Mouse (Mus musculus) liver, embryonic 13.5 days (tissue): ENCODE results near the gene Sart1. TPM values are rescaled to one million over a fixed set of nuclear protein-coding genes. Genes with fewer than 3 reads are reported as not detected.
A peak's percentile ranks its signal among the peaks of the same experiment; 100 is the strongest.

Experiments
- ATAC-seq: fragments of 200-750 bp; cut with Nextera tagmentation; 2 replicates; pipeline ENCODE4 v1.8.0; 2017; ENCODE audit warnings: low read depth, mild to moderate bottlenecking, moderate number of reproducible peaks, moderate library complexity
- DNase-seq: peaks from one replicate; pipeline ENCODE4 v3.0.0; 2022
- H3K27ac ChIP-seq: fragments of 300-500 bp; sonication (generic); 2 replicates; pipeline ENCODE4 v1.5.1; 2015; ENCODE audit warnings: moderate library complexity, mild to moderate bottlenecking, inconsistent platforms
- H3K27me3 ChIP-seq: fragments of 300-500 bp; sonication (generic); 2 replicates; pipeline ENCODE4 v1.6.1; 2015; ENCODE audit warnings: mild to moderate bottlenecking, inconsistent platforms
- H3K36me3 ChIP-seq: fragments of 300-500 bp; sonication (generic); 2 replicates; pipeline ENCODE4 v1.6.1; 2015; ENCODE audit warnings: mild to moderate bottlenecking, inconsistent platforms
- H3K4me1 ChIP-seq: fragments of 300-500 bp; sonication (generic); replicated peaks from 2 replicates; pipeline ENCODE4 v1.6.1; 2015; ENCODE audit warnings: inconsistent platforms
- H3K4me2 ChIP-seq: fragments of 300-500 bp; sonication (generic); 2 replicates; pipeline ENCODE4 v1.6.1; 2015; ENCODE audit warnings: inconsistent platforms, mild to moderate bottlenecking, moderate library complexity
- H3K4me3 ChIP-seq: fragments of 300-500 bp; sonication (generic); replicated peaks from 2 replicates; pipeline ENCODE4 v1.5.1; 2015; ENCODE audit warnings: mild to moderate bottlenecking, inconsistent platforms
- H3K9ac ChIP-seq: fragments of 300-500 bp; sonication (generic); 2 replicates; pipeline ENCODE4 v1.6.1; 2015; ENCODE audit warnings: mild to moderate bottlenecking, inconsistent platforms
- H3K9me3 ChIP-seq: fragments of 300-500 bp; sonication (generic); replicated peaks from 2 replicates; pipeline ENCODE4 v1.6.1; 2016; ENCODE audit warnings: inconsistent platforms
- WGBS: fragments of 180-500 bp; shearing (Covaris S2); methylation state at CpG from one replicate; pipeline ENCODE4 v1.1.7; 2015; ENCODE audit not compliant: insufficient replicate concordance; 5-methylcytosine and 5-hydroxymethylcytosine counted together
- polyA plus RNA-seq: library from polyadenylated mRNA; unstranded; fragments of >200 nt; fragmentation: Nextera tagmentation; extraction: Ambion mirVana; gene quantifications from 2 replicates; pipeline ENCODE4 v1.2.1, GENCODE M21; 2015

Sart1 gene
- polyA plus RNA-seq, 1 experiment from 2014 or later: 35.1 TPM

DNA sequence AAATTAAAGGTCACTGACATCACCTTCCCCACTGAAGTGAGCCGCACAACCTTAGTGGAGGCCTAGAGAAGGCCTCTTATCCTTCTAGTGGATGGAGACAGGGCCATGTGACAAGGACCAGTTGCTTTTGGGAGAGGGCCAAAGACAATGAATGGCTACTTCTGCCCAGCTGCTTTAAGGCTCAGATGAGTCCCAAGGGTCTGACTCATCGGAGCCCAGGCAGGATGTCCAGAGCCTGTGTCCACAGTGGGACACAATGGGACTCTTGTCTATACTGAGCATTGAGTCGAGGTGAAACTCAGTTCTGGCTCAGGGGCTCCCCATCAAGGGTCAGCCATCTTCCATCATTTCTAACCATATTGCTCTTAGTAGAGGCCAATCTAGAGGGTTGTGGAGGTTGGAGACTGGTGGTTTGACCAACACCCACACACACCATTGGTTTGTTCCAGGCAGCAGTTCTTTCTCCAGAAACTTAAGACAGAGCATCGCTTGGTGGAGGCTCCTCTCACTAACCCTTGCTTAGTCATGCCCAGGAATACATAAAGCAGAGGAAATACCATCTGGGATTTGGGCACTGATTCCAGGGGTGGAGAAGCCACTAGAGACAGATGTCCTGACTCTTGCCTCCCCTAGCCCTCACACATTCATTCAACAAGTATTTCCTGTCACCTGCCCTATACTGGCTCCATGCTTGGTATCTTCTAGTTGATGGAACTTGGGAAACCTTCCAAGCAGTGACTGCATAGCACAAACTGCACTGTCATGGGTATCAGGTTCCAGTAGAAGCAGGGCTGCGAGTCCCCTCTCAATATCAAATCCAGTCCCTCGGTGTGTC, 43.0 kb downstream of the Sart1 start:
- H3K9me3 ChIP-seq: no peaks in the 10 kb centered on the region
- H3K4me2 ChIP-seq: no peak overlapping the region
- no peaks in the 10 kb centered on the region for H3K27me3 ChIP-seq
- no peaks in the 10 kb centered on the region for H3K36me3 ChIP-seq
- H3K9ac ChIP-seq: no peak overlapping the region
- 59% methylated on average over 6 of the region's 6 CpGs for WGBS
- peaks cover 10% of the 10 kb centered on the region for H3K4me1 ChIP-seq
- no peak overlapping the region for H3K4me3 ChIP-seq
- no peak for DNase-seq
- H3K27ac ChIP-seq: no peak overlapping the region
- ATAC-seq: no peak

DNA sequence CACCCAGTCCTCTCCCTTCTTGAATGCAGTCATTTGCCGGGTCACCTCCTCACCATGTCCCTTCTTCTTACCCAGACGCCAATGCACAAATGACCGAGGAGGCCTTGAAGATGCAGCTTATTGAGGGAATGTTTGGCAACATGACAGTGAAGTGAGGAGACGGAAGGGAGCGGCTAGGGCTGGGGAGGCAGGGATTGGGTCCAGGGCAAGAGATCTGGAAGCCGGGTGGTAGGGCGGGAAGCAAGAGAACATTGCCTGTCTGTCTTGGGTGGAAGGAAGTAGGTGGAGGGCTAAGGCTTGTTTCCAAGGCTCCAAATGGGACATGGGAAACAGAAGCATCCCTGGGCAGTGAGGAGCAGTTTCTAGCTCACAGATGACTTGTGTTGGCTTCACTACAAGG, 47.1 kb downstream of the Sart1 start:
- no peak overlapping the region for H3K4me3 ChIP-seq
- no peak overlapping the region for H3K4me2 ChIP-seq
- WGBS: 81% methylated on average over 7 of the region's 7 CpGs
- no peaks in the 10 kb centered on the region for H3K36me3 ChIP-seq
- H3K9ac ChIP-seq: no peak overlapping the region
- ATAC-seq (no peak), DNase-seq (no peak)
- H3K9me3 ChIP-seq: no peaks in the 10 kb centered on the region
- H3K4me1 ChIP-seq: no peaks in the 10 kb centered on the region
- H3K27me3 ChIP-seq: no peaks in the 10 kb centered on the region
- no peak overlapping the region for H3K27ac ChIP-seq

DNA sequence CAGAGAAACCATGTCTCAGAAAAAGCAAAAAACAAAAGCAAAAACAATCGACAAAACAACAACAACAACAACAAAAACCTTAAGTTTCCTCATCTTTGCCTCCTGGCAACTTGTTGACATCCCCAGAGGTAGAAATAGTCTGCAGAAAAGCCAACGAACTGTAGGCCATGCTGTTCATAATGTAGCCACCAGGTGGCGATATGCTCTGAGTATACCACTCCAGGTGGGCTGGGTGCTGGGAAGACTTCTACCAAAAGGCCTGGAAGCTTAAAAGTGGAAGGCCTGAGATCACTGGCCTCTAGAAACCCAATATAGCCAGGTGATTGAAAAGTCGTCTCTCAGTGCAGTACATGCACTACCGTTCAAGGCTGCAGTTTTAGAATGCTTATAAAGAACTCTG, 50.5 kb downstream of the Sart1 start:
- no peak overlapping the region for H3K9ac ChIP-seq
- H3K36me3 ChIP-seq: no peaks in the 10 kb centered on the region
- H3K4me1 ChIP-seq: no peaks in the 10 kb centered on the region
- 16% methylated on average over 5 of the region's 5 CpGs for WGBS
- no peak for ATAC-seq
- DNase-seq: peak; percentile 51
- H3K4me3 ChIP-seq: no peak overlapping the region
- H3K4me2 ChIP-seq: no peak overlapping the region
- H3K9me3 ChIP-seq: no peaks in the 10 kb centered on the region
- H3K27me3 ChIP-seq: no peaks in the 10 kb centered on the region
- H3K27ac ChIP-seq: no peak overlapping the region

DNA sequence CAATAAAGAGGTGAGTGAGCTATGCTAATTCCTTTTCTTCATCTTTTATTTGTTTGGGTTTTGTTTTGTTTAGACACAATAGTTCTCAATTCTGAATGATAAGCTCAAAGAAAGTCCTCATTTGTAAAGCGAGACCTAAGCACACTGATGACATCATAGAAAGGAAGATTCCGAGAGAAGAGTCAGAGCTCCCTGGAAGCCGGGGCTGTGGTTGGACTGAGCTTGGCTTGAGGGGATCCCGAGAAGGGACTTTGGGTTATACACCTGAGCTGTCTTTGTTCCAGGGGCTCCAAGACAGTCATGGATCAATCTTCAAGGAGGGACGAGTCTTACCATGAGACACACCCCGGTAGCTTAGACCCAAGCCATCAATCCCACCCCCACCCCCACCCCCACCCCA, 53.1 kb downstream of the Sart1 start, which contains the start of gene Catsper1:
Catsper1 (plus strand) TSS at position 301 of the 400 bp plus-strand sequence.
- H3K4me3 ChIP-seq: no peak within 1 kb of the TSS
- no peak within 1 kb of the TSS for H3K4me2 ChIP-seq
- 69% methylated on average over 6 of the region's 6 CpGs for WGBS

DNA sequence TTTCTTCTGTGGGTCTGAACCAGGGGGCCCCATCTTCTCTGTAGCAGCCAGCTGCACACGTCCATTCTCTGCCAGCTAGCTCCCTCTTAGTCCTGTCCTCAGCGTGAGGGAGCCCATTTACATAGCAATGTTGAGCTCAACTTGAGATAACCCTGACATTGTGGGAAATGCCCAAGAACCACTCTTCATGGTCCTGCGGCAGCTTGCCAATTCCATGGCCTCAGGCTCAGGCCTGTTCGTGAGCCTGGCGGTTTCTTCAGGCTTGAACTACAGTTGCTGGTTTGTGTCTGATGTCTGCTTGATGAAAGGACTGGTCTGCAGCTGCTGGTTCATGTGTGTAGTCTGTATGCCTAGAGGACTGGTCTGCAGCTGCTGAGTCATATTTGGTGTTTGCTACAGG, 53.8 kb downstream of the Sart1 start:
- no peaks in the 10 kb centered on the region for H3K4me1 ChIP-seq
- H3K4me2 ChIP-seq: no peak overlapping the region
- H3K27ac ChIP-seq: no peak overlapping the region
- H3K9me3 ChIP-seq: no peaks in the 10 kb centered on the region
- DNase-seq (no peak), ATAC-seq (no peak)
- H3K36me3 ChIP-seq: no peaks in the 10 kb centered on the region
- 66% methylated on average over 5 of the region's 5 CpGs for WGBS
- H3K27me3 ChIP-seq: no peaks in the 10 kb centered on the region
- no peak overlapping the region for H3K9ac ChIP-seq
- no peak overlapping the region for H3K4me3 ChIP-seq

More for the DNA sequence above, 53.1 kb downstream of the Sart1 start, which contains the start of gene Catsper1:
- ATAC-seq (no peak), DNase-seq (no peak)
- no peaks in the 10 kb centered on the region for H3K36me3 ChIP-seq
- no peaks in the 10 kb centered on the region for H3K9me3 ChIP-seq
- H3K9ac ChIP-seq: no peak within 1 kb of the TSS
- H3K27ac ChIP-seq: no peak within 1 kb of the TSS
- H3K27me3 ChIP-seq: no peaks in the 10 kb centered on the region
- no peaks in the 10 kb centered on the region for H3K4me1 ChIP-seq

DNA sequence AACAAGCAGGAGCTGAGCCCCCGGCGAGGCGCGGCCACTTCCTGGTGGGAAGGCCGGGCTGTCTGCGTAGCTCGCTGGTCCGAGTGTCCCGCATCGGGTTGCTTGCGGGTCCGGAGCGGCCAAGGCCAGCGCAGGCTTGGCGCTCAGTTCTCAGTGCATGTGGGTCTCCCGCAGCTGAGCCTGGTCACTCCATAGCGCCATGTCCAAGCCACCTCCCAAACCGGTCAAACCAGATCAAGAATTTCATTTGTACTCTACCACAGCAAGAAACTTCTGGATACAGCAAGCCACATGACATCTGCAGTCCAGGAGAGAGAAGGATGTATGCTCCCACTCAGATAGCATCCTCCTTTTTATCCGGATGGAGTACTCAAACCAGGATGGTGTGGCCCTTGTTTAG, 60.5 kb downstream of the Sart1 start:
- H3K36me3 ChIP-seq: no peaks in the 10 kb centered on the region
- H3K4me1 ChIP-seq: no peaks in the 10 kb centered on the region
- WGBS: 68% methylated on average over 19 of the region's 19 CpGs
- H3K4me2 ChIP-seq: no peak overlapping the region
- ATAC-seq: no peak
- H3K27me3 ChIP-seq: no peaks in the 10 kb centered on the region
- H3K9me3 ChIP-seq: no peaks in the 10 kb centered on the region
- no peak overlapping the region for H3K9ac ChIP-seq
- no peak for DNase-seq
- no peak overlapping the region for H3K4me3 ChIP-seq
- no peak overlapping the region for H3K27ac ChIP-seq

Other genes with a start within 250 kb of the Sart1 start
- 7.7 and 10.4 TPM in 2 replicates for gene Pacs1, start 115.6 kb downstream of the Sart1 start, polyA plus RNA-seq
- gene Sf3b2, start 93.2 kb downstream of the Sart1 start, polyA plus RNA-seq: 157 TPM in 2 replicates
- gene Gal3st3, start 90.4 kb downstream of the Sart1 start, polyA plus RNA-seq: 0.15 and 0.17 TPM in 2 replicates
- gene Catsper1, start 53.0 kb downstream of the Sart1 start, polyA plus RNA-seq: not detected in 2 replicates
- gene Cst6, start 39.1 kb downstream of the Sart1 start, polyA plus RNA-seq: 0.34 and 0.39 TPM in 2 replicates
- 39.6 and 42.6 TPM in 2 replicates for gene Eif1ad, start 22.0 kb downstream of the Sart1 start, polyA plus RNA-seq
- gene Banf1, start 21.5 kb downstream of the Sart1 start, polyA plus RNA-seq: 337 and 338 TPM in 2 replicates
- 0.12 TPM in 1 of 2 replicates, not detected in the other for gene Tsga10ip, start 13.8 kb upstream of the Sart1 start, polyA plus RNA-seq
- 90.0 and 94.5 TPM in 2 replicates for gene Drap1, start 36.3 kb upstream of the Sart1 start, polyA plus RNA-seq
- 18.0 and 19.0 TPM in 2 replicates for gene AI837181, start 36.4 kb upstream of the Sart1 start, polyA plus RNA-seq
- not detected in 2 replicates for gene Fosl1, start 58.8 kb upstream of the Sart1 start, polyA plus RNA-seq
- gene Ccdc85b, start 69.2 kb upstream of the Sart1 start, polyA plus RNA-seq: 2.0 and 2.1 TPM in 2 replicates
- gene Fibp, start 71.9 kb upstream of the Sart1 start, polyA plus RNA-seq: 34.0 and 34.7 TPM in 2 replicates
- 0.35 and 0.53 TPM in 2 replicates for gene Ctsw, start 79.8 kb upstream of the Sart1 start, polyA plus RNA-seq
- gene Efemp2, start 85.3 kb upstream of the Sart1 start, polyA plus RNA-seq: 20.4 and 21.4 TPM in 2 replicates
- 16.3 and 16.8 TPM in 2 replicates for gene Mus81, start 99.7 kb upstream of the Sart1 start, polyA plus RNA-seq
- 1,341 and 1,482 TPM in 2 replicates for gene Cfl1, start 101.8 kb upstream of the Sart1 start, polyA plus RNA-seq
- gene 1700020D05Rik, start 115.1 kb upstream of the Sart1 start, polyA plus RNA-seq: 0.09 TPM in 1 of 2 replicates, not detected in the other
- gene Snx32, start 121.8 kb upstream of the Sart1 start, polyA plus RNA-seq: 6.4 and 7.0 TPM in 2 replicates
- 0.06 and 0.09 TPM in 2 replicates for gene Ovol1, start 171.9 kb upstream of the Sart1 start, polyA plus RNA-seq
- gene Ap5b1, start 179.3 kb upstream of the Sart1 start, polyA plus RNA-seq: 2.3 and 2.9 TPM in 2 replicates
- gene Rnaseh2c, start 213.2 kb upstream of the Sart1 start, polyA plus RNA-seq: 164 and 176 TPM in 2 replicates
- gene Kat5, start 221.5 kb upstream of the Sart1 start, polyA plus RNA-seq: 21.7 and 23.8 TPM in 2 replicates
- 24.5 and 28.8 TPM in 2 replicates for gene Rela, start 248.8 kb upstream of the Sart1 start, polyA plus RNA-seq